Mouse (Mus musculus): ENCODE data around the gene Vgll4.

DNA sequence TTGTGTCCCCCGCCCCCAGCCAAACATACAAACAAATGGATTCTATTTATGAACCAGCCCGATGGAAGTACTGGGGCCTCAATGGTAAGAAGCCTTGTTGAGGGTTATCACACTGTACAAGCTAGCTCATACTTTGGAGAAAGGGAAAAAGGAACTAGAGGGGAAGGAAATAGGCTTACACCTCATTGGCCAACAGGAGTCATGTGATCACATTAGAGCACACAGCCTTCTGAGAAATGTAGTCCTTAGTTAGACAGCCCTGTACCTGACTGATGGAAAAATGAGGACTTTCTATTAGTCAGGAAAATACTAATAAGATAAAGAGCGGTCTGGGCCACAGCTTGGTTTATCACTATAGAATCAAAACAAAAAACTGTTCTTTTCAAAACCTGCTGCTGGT lies 138.0 kb downstream of the Vgll4 start:
- no peak for TF ChIP-seq CTCF (IDR thresholded peaks at IDR 0.05; ENCODE audit: borderline replicate concordance, extremely low read depth, insufficient read depth, insufficient read length)
- TF ChIP-seq POLR2A (IDR thresholded peaks at IDR 0.05; ENCODE audit: borderline replicate concordance, extremely low read depth, insufficient read depth, insufficient read length, poor library complexity, severe bottlenecking), result no peak
